Mouse (Mus musculus) hindbrain, embryonic 10.5 days (tissue): ENCODE measurements around the gene Agps. TPM values are rescaled to one million over a fixed set of nuclear protein-coding genes. Genes with fewer than 3 reads are reported as not detected.
"Not testable (repeated sequence)": the region's sequence is repeated elsewhere in the genome, so short reads cannot be mapped to it uniquely, and the experiment has no call there.

Source experiments
- DNase-seq: peaks from one replicate; pipeline ENCODE4 v3.0.0-alpha.2; 2017; ENCODE audit warnings: low spot score
- H3K27ac ChIP-seq: fragments of 300-500 bp; sonication (generic); 2 replicates; pipeline ENCODE4 v1.5.1; 2016; ENCODE audit warnings: mild to moderate bottlenecking, moderate library complexity
- H3K27me3 ChIP-seq: fragments of 300-500 bp; sonication (generic); 2 replicates; pipeline ENCODE4 v1.6.1; 2016; ENCODE audit warnings: mild to moderate bottlenecking; ENCODE audit not compliant: poor library complexity, insufficient read depth, severe bottlenecking
- H3K36me3 ChIP-seq: fragments of 300-500 bp; sonication (generic); 2 replicates; pipeline ENCODE4 v1.6.1; 2016; ENCODE audit warnings: mild to moderate bottlenecking, moderate library complexity
- H3K4me1 ChIP-seq: fragments of 300-500 bp; sonication (generic); replicated peaks from 2 replicates; pipeline ENCODE4 v1.6.1; 2016; ENCODE audit warnings: mild to moderate bottlenecking
- H3K4me3 ChIP-seq: fragments of 300-500 bp; sonication (generic); 2 replicates; pipeline ENCODE4 v1.5.1; 2016; ENCODE audit warnings: mild to moderate bottlenecking, moderate library complexity
- H3K9me3 ChIP-seq: fragments of 300-500 bp; sonication (generic); 2 replicates; pipeline ENCODE4 v1.6.1; 2016; ENCODE audit warnings: mild to moderate bottlenecking, moderate library complexity
- WGBS: fragments of 180-500 bp; shearing (Covaris S2); methylation state at CpG from one replicate; pipeline ENCODE4 v1.1.7; 2016; 5-methylcytosine and 5-hydroxymethylcytosine counted together
- polyA plus RNA-seq: library from polyadenylated mRNA; unstranded; fragments of >200 nt; fragmentation: Nextera tagmentation; extraction: Ambion mirVana; gene quantifications from 2 replicates; pipeline ENCODE4 v1.2.1, GENCODE M21; 2016

Gene Agps
- polyA plus RNA-seq, 1 experiment from 2014 or later: 38.1 TPM

DNA sequence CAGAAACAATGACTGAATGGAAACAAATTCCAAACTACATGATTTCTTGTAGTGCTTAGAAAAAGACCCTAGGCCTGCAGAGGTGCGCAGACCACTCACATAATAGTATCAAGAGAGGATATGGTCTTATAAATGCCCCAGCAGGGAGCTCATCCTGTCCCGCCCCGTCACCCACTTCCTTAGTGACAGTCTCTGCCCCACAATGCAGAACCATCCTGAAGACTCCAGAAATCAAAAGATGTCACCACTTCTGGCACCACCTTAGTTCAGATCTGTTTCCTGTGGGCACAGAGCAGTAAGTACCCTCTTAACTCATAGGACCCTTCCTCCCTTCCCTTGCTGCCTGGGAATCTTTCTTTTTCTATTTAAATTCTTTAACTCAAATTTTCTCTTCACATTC lies 83.1 kb downstream of the Agps start:
- Histone ChIP-seq H3K9me3 (no peaks in the 10 kb centered on the region), H3K4me3 (no peak overlapping the region), H3K4me1 (no peaks in the 10 kb centered on the region), H3K27ac (no peak overlapping the region), H3K36me3 (peaks cover 37% of the 10 kb centered on the region), H3K27me3 (no peaks in the 10 kb centered on the region)
- no peak for DNase-seq
- 93% methylated on average over 3 of the region's 3 CpGs for WGBS

DNA sequence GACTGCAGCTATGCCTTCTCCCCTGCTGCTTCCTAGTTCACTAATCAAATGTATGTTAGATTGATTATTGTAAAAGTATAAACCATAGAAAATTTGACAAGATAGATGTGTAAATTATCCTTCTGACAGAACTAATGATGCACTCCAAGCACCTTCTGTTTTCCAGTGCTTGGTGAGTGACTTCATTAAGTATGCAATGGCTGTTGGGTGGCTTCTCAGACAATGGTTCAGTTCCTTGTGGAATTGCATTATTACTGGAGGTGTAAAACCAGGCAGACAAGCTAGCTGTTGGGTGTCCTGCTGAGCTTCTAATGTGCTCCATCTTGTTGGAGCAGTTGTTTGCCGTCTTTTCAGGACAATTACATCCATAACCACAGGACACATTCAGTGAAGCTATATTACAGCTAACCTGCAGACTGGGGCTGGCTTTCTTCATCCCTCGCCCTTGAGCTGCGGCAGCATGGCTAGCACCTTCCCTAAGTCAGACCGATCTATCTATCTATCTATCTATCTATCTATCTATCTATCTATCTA lies 91.9 kb downstream of the Agps start:
- DNase-seq: no peak

DNA sequence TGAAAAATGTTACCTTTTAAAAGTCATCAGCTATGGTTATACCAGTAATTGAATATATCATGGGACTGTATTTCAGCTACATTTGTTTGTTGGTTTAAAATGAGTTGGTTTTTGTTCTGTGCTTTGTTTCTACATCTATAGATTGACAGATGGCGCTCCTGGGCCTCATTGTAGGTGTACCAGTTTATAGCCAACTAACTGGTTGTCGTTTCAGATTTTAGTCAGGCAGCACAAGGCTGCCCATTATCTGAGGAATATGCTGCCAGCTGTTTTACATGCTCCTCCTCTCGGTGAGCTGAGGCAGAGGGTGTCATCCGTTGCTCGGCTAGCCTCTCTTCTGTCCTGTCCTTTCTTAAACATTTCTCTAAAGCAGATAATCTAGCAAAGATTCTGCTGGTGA lies 94.1 kb downstream of the Agps start:
- 92% methylated on average over 5 of the region's 5 CpGs for WGBS
- Histone ChIP-seq H3K27ac (no peak overlapping the region), H3K9me3 (no peaks in the 10 kb centered on the region), H3K36me3 (peaks cover 23% of the 10 kb centered on the region), H3K27me3 (no peaks in the 10 kb centered on the region), H3K4me3 (no peak overlapping the region), H3K4me1 (no peaks in the 10 kb centered on the region)
- DNase-seq: no peak

More for the DNA sequence above, 91.9 kb downstream of the Agps start:
- WGBS: 82% methylated on average over 4 of the region's 4 CpGs
- no peak overlapping the region for H3K4me3 ChIP-seq
- no peaks in the 10 kb centered on the region for H3K4me1 ChIP-seq
- no peaks in the 10 kb centered on the region for H3K9me3 ChIP-seq
- peaks cover 15% of the 10 kb centered on the region for H3K36me3 ChIP-seq
- no peaks in the 10 kb centered on the region for H3K27me3 ChIP-seq
- H3K27ac ChIP-seq: no peak overlapping the region

DNA sequence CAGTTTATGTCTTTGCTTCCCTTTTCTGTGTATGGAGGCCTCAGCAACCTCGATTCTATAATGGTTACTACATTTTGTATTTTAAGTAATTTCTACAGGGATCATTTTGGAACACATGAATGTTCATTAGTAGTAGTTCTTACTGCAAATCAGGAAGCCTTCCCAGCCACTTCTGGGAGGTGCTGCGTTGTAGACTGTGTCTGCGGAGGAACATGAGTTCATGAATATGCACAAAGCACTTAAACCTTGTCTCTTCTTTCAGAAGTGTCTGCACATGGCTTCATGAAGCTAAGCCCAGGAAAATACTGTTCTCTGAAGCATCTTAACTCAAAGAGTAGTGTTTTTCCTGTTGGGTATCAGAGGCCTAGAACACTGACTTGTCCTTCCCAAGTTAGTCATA lies 96.0 kb downstream of the Agps start:
- H3K4me1 ChIP-seq: no peaks in the 10 kb centered on the region
- no peaks in the 10 kb centered on the region for H3K9me3 ChIP-seq
- no peaks in the 10 kb centered on the region for H3K27me3 ChIP-seq
- no peak overlapping the region for H3K4me3 ChIP-seq
- H3K27ac ChIP-seq: no peak overlapping the region
- WGBS: 89% methylated on average over 3 of the region's 3 CpGs
- peaks cover 23% of the 10 kb centered on the region for H3K36me3 ChIP-seq
- DNase-seq: no peak

DNA sequence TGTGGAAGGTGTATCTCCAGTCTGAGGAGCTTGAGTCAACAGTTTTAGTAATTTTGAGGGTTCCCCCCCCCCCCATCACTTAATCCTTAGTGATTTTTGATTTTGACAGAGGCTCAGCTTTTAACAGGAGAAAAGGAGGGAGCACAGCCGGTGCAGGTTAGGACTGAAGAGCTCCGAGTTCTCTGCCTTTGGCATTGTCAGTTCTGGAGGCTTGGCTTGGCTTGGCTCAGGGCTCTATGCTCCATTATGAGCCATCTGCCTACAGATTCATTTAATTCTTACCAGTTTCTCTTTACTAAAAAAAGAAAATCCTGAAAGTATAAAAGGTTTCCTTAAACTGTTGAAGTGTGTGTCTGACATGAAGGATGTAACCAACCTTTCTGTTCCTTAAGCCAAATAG lies 97.2 kb downstream of the Agps start:
- Histone ChIP-seq H3K9me3 (no peaks in the 10 kb centered on the region), H3K4me1 (0 out of 2 replicates have a peak, but pooled peaks cover 5% of the 10 kb centered on the region), H3K4me3 (no peak overlapping the region), H3K27ac (no peak overlapping the region), H3K27me3 (no peaks in the 10 kb centered on the region), H3K36me3 (peaks cover 23% of the 10 kb centered on the region)
- no peak for DNase-seq
- 94% methylated on average over 2 of the region's 2 CpGs for WGBS

DNA sequence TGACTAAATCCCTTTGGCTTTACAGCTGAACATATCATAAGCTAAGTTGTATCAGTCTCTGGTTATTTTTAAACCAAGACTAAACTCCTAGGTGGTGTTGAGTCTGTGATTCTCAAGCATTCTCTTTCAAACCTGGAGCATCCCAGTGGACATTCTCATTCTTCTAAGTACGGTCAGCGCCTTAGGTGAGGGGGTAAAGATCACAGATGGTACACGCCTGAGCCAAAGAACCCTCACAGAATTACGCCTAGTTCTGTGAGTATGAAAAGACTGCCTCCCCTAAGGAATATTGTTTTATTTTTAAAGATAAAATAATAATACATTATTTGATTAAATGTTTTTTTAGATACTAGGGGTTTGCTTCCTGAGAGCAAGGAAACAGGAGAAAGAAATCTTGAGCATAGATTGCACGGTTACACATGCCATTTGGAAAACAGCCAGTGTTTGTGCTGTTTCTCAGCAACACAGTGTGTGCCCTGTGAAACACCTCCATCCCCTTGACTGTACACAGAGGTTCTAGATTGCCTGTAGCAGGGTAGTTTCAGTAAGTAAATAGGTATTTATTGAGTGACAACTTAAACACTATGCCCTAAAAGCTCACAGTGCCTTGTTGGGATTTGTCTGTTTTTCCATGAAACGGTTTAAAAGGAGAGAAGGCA lies 97.9 kb downstream of the Agps start:
- H3K27ac ChIP-seq: no peak overlapping the region
- 94% methylated on average over 6 of the region's 6 CpGs for WGBS
- H3K36me3 ChIP-seq: peaks cover 23% of the 10 kb centered on the region
- no peaks in the 10 kb centered on the region for H3K9me3 ChIP-seq
- no peaks in the 10 kb centered on the region for H3K27me3 ChIP-seq
- no peak for DNase-seq
- H3K4me3 ChIP-seq: no peak overlapping the region
- H3K4me1 ChIP-seq: 0 out of 2 replicates have a peak, but pooled peaks cover 5% of the 10 kb centered on the region

DNA sequence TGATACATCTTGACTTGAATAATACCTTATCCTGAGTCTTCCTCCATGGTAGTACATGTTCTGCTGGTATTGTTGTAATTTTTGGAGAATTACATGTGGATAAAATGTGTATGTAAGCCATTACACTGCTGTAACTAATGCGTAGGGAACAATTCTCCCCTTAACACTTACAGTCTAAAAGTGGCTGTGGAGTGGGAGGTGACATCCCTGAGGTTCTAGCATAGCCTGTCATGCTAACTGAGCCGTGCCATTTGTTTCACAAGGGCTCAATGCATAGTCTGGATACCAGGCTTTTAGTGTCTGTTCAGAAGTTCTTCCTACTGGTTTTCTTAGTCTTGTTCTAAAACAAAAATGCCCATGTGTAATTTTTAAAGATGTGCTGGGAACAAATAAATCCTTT lies 99.0 kb downstream of the Agps start:
- DNase-seq: no peak
- H3K4me3 ChIP-seq: no peak overlapping the region
- 0 out of 2 replicates have a peak, but pooled peaks cover 5% of the 10 kb centered on the region for H3K4me1 ChIP-seq
- H3K9me3 ChIP-seq: no peaks in the 10 kb centered on the region
- H3K36me3 ChIP-seq: peaks cover 23% of the 10 kb centered on the region
- no peak overlapping the region for H3K27ac ChIP-seq
- no peaks in the 10 kb centered on the region for H3K27me3 ChIP-seq
- 93% methylated on average over 2 of the region's 2 CpGs for WGBS

DNA sequence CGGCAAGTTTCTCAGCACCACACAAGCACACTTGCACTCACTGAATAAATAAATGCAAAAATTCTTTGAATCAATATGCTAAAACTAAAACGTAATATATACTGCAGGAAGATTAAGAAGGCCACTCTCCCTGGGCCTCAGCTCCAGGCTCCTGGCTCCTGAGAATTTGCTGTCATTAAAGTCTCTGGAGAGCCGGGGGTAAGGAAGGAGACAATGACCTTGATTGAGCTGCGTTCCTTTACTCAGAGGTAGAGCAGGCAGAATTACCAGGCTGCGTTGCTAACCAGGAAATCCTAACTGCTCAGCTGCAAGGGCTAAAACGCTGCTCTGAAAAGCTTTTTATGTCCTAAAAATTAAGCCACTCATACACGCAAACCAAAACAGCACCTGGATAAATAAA lies 101.6 kb downstream of the Agps start:
- H3K27ac ChIP-seq: no peak overlapping the region
- H3K36me3 ChIP-seq: 0 out of 2 replicates have a peak, but pooled peaks cover 10% of the 10 kb centered on the region
- no peaks in the 10 kb centered on the region for H3K9me3 ChIP-seq
- no peak overlapping the region for H3K4me3 ChIP-seq
- H3K4me1 ChIP-seq: peaks cover 10% of the 10 kb centered on the region
- no peak for DNase-seq
- no peaks in the 10 kb centered on the region for H3K27me3 ChIP-seq
- 60% methylated on average over 7 of the region's 7 CpGs for WGBS

DNA sequence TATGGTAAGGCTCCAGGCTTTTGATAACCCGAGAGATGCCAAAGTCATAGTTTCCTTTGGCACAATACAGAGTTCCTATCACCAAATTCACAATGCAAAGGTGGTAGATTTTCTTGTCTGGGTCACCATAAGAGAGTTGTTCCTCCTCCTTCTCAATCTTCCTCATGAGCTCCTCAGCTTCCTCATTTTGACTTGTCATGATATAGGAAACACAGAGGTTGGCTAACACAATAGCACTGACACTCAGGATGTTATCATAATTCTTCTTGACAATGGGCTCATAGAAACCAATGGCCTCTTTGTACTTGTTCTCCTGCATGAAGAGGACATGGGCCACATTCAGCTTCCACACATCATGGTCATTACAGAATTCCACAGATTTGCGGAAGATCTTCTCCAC lies 104.7 kb downstream of the Agps start:
- not testable (repeated sequence) for H3K4me3 ChIP-seq, DNase-seq, H3K9me3 ChIP-seq, H3K27me3 ChIP-seq, H3K27ac ChIP-seq, H3K36me3 ChIP-seq
- peaks cover 15% of the 10 kb centered on the region for H3K4me1 ChIP-seq
- 92% methylated on average over 2 of the region's 2 CpGs for WGBS

DNA sequence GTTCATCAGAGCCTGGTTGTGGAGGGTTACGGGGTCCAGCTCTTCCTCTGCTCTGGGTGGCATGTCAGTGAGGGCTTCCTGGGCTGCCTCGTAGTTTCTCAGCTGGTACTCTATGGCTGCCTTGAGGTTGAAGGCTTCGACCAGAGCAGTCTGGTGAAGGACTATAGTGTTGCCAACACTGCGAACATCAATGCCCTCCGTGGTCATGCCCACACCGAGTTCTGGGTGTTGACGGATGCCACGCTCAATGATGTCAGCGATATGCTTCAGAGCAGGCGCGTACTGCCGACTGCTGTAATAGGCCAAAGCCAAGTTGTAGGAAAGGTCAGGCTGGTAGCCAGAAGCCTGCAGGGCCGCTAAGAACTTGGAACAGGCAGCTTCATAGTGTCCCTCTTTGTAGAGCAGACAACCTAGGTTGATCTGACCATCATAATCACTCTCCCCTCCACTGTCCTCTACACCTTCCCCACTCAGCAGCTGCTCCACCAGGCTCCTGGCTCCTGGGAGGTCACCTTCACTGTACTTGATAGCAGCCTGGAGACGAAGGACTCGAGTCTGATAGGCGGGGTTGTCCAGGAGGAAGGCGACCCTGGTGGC lies 105.6 kb downstream of the Agps start:
- not testable (repeated sequence) for H3K36me3 ChIP-seq, H3K27me3 ChIP-seq, DNase-seq, H3K9me3 ChIP-seq
- H3K27ac ChIP-seq: peak overlapping the region; percentile 91
- WGBS: 65% methylated on average over 16 of the region's 17 CpGs
- H3K4me1 ChIP-seq: peaks cover 15% of the 10 kb centered on the region
- H3K4me3 ChIP-seq: peak overlapping the region; percentile 59

DNA sequence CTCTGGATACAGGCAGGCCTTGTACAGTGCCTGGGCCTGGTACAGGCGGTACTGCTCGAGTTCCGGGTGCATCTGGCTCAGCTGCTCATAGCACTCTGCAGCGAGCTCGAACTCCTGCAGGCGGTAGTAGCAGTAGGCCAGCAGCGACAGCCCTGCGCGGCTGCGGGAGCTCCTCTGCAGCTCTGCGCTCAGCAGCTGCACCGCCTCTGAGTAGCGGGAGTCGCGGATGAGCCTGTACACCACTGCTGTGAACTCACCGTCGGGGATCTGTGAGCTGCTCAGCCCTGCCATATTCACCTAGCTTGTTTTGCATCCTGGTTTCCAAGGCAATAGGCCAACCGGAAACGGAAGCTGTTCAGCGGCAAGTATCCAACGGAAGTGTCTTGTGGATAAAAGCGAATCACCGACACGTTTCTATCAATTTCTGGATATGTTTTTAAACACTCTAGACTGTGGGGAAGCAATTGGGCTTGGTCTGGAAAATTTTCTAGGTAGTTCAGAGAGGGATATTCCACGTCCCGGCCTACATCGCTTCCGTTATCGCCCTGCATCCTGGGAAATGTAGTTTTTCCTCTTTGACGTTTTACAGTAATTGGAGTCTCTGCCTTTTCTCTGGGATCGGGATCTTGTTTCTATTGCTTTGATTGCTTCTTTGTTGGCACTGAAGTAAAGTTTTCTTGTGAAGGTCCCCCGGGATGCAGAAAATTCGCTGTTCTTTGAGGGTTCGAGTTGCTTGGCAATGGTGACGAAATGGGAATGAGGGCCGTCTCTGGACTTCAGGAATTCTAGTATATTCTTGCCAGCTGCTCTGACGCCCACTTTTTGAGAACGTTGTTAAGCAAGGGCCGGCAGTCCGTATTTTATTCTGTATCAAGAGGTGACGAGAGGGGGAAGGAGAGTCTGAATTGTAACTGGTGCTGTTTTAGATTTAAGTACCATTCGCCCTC lies 106.4 kb downstream of the Agps start, which contains the start of gene Ttc30b:
Gene Ttc30b (minus strand): TSS at position 469 of the 947 bp plus-strand sequence.
- H3K4me1 ChIP-seq: peaks cover 12% of the 10 kb centered on the region
- 4% methylated on average over 42 of the region's 42 CpGs for WGBS
- peak; percentile 84 for DNase-seq
- H3K36me3 ChIP-seq: no peaks in the 10 kb centered on the region
- peak within 1 kb of the TSS; percentile 59 for H3K4me3 ChIP-seq
- no peaks in the 10 kb centered on the region for H3K9me3 ChIP-seq
- H3K27ac ChIP-seq: peak within 1 kb of the TSS; percentile 91
- no peaks in the 10 kb centered on the region for H3K27me3 ChIP-seq

DNA sequence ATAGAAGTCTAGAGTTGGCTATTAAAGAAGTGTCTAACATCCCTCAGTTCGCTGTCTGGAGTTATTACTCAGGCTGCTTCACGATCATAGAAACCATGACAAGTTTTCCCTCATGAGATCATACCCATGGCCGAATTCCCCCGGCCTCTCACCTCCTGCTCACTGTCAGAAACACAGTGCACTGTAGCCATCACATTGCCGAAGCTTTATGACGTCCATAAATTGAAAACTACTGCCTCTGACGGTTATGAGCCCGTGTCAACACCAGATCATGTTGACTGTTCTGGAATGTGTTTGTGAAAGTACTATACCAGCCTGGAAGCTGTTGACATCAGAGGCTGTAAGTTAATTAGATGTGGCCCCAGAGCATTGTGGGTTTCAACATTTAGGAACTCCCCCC lies 118.7 kb downstream of the Agps start:
- no peak for DNase-seq
- no peak overlapping the region for H3K27ac ChIP-seq
- 93% methylated on average over 8 of the region's 8 CpGs for WGBS
- no peaks in the 10 kb centered on the region for H3K36me3 ChIP-seq
- no peaks in the 10 kb centered on the region for H3K9me3 ChIP-seq
- no peaks in the 10 kb centered on the region for H3K27me3 ChIP-seq
- no peaks in the 10 kb centered on the region for H3K4me1 ChIP-seq
- no peak overlapping the region for H3K4me3 ChIP-seq
